Mouse (Mus musculus) gastrocnemius, adult 2 months (tissue): ENCODE measurements around the gene Soat1. TPM values are rescaled to one million over a fixed set of nuclear protein-coding genes. Genes with fewer than 3 reads are reported as not detected.
"Not testable (repeated sequence)": the region's sequence is repeated elsewhere in the genome, so short reads cannot be mapped to it uniquely, and the experiment has no call there.

Experiments
- DNase-seq: peaks from one replicate; pipeline ENCODE4 v3.0.0; 2022
- H3K27ac ChIP-seq: fragments of 200-600 bp; 2 replicates; pipeline ENCODE4 v1.8.1; 2022; ENCODE audit warnings: mild to moderate bottlenecking
- H3K4me3 ChIP-seq: fragments of 200-600 bp; 2 replicates; pipeline ENCODE4 v1.8.1; 2022; ENCODE audit warnings: mild to moderate bottlenecking, moderate library complexity
- CTCF ChIP-seq: fragments of 200-600 bp; IDR thresholded peaks from 2 replicates; pipeline ENCODE4 v1.8.1; 2022; ENCODE audit warnings: antibody characterized with exemption, mild to moderate bottlenecking, moderate library complexity
- intact Hi-C: fragments of 180-260 bp; cut with DNase I; formaldehyde crosslinking; loops from one replicate; pipeline ENCODE4 v1.15.1; 2025
- total RNA-seq, 2 experiments: library from RNA; stranded (reverse); gene quantifications; 2 replicates each; pipeline ENCODE4 v1.2.3; 2021

Soat1 gene
- total RNA-seq, 2 experiments from 2014 or later = 3.5 to 3.9 TPM

DNA sequence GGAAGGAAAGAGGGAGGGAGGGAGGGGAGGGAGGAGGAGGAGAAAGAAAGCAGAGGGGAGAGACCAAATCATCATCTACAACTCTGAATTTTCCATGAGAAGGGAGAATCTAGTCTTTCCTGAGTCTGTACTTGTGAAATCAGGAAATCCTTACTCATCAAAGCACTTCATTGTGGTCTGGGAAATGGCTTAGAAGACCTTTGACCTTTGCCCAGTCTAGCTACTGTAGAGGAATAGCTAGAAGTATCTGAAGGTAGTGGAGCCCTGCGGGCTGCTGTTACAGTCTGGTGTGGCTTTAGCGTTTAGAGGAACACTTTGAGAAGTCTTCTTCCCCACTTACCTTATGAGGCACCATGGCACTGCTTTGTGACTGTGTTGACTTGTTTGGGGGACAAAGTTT lies 71.6 kb downstream of the Soat1 start:
- H3K4me3 ChIP-seq = no peak overlapping the region
- no peak for TF ChIP-seq CTCF
- no peak overlapping the region for H3K27ac ChIP-seq
- intact Hi-C loops = no loop called here
- DNase-seq = no peak

DNA sequence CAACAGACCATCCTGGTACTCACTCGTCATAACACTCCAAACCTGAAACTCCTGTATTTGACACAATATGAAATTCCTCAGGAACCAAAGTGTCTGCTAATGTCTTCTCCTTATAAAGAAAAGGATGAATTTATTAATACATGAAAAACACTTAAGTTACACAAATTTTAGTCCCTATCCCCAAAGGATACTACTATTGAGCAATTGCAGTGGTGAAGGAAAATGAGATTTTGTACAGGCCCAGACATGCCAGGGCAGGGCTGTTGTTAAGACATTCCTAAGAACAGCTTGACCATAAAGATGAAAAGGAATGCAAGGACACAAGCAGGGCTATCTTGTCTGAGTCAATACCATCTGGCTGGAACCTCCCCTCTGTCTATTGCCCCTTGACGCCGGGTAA lies 74.0 kb downstream of the Soat1 start:
- H3K27ac ChIP-seq, intact Hi-C loops, H3K4me3 ChIP-seq, DNase-seq: not testable (repeated sequence)

- H3K4me3 ChIP-seq = no peak overlapping the region
- no peak for DNase-seq
- TF ChIP-seq CTCF = no peak
Observed at GRCm38 (mm10) chr1:156393148-156393547, 81.0 kb downstream of the Soat1 start.

GRCm38 (mm10) chr1:156386880-156387279 lies 87.3 kb downstream of the Soat1 start:
- Histone ChIP-seq H3K4me3 (no peak overlapping the region), H3K27ac (no peak overlapping the region)
- no peak for DNase-seq
- TF ChIP-seq CTCF = no peak
- intact Hi-C loops = no loop called here

More at GRCm38 (mm10) chr1:156393148-156393547, 81.0 kb downstream of the Soat1 start:
- H3K27ac ChIP-seq = no peak overlapping the region
- intact Hi-C loops = no loop called here

- TF ChIP-seq CTCF = no peak
- intact Hi-C loops = no loop called here
- no peak for DNase-seq
- no peak overlapping the region for H3K27ac ChIP-seq
- H3K4me3 ChIP-seq = no peak overlapping the region
Observed at GRCm38 (mm10) chr1:156386232-156386631, 87.9 kb downstream of the Soat1 start.

DNA sequence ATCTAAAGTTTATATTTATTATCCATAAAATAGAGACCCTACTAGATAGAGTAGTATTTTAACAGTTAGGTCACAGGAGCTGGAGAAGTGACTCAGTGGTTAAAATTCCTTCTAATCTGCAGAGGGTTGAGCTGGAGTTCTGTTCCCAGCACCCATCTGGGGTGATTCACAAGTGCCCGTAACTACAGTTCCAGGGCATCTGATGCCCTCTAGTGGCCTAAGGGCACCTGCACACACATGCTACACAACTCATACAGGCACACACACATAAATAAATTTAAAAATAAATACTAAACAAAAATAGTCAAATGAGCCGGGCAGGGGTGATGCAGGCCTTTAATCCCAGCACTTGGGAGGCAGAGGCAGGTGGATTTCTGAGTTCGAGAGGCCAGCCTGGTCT lies 92.9 kb downstream of the Soat1 start:
- no peak for DNase-seq
- intact Hi-C loops = no loop called here
- no peak for TF ChIP-seq CTCF
- Histone ChIP-seq H3K27ac (no peak overlapping the region), H3K4me3 (no peak overlapping the region)

Other genes with a start within 250 kb of the Soat1 start
- gene Tdrd5, start 170.7 kb downstream of the Soat1 start, total RNA-seq = not detected
- not detected for gene Nphs2, start 163.6 kb downstream of the Soat1 start, total RNA-seq
- 100 to 1,000 TPM; 364 to 454 TPM for gene Gm2000, start 108.3 kb downstream of the Soat1 start, total RNA-seq
- gene Axdnd1, start 53.2 kb downstream of the Soat1 start, total RNA-seq = not detected
- 10 to 100 TPM; 42.9 to 49.5 TPM for gene Gm10031, start 49.7 kb upstream of the Soat1 start, total RNA-seq
- gene Abl2, start 84.5 kb upstream of the Soat1 start, total RNA-seq = 10 to 100 TPM; 21.2 to 26.1 TPM
- gene Tor3a, start 200.0 kb upstream of the Soat1 start, total RNA-seq = 1 to 10 TPM; 4.9 to 5.4 TPM
- gene Fam20b, start 244.8 kb upstream of the Soat1 start, total RNA-seq = 10 to 100 TPM; 28.5 to 35.2 TPM